Mouse (Mus musculus) c-Kit-positive CD71-negative TER-119-negative erythroid progenitor cells, embryonic 14.5 days (primary cell): ENCODE results near the gene Rfc2.
A peak's percentile ranks its signal among the peaks of the same experiment; 100 is the strongest.

Experiments
- DNase-seq: peaks from one replicate; pipeline ENCODE4 v3.0.0-alpha.2; 2013; ENCODE audit warnings: low read depth

The Rfc2 gene

DNA sequence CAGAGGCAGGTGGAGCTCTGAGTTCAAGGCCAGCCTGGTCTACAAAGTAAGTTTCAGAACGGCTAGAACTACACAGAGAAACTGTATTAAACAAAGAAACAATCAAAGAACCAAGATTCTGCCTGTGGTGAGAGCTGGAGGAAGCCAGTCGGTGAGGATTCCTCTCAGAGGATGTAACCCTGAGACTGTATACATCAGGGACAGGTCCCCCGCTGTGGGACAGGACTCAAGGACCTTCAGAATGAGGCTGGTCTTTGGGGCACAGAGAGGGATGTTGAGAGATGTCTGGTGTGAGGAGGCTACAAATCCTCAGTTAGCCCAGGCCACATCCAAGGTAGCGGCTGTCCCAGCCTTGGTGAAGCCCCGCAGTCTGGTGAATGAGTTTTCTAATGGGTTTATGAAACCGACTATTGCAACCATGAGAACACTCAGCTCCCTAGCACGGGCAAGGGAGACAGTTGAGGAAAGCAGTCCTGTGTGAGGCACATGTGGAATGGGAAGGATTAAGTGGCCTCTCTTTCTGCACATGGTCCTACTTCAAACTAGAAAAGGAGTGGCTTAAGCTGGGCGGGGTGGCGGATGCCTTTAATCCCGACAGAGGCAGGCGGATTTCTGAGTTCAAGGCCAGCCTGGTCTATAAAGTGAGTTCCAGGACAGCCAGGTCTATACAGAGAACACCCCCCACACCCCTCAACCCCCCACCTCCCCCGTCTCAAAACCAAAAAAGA is 28.9 kb downstream of the Rfc2 start:
- no peak for DNase-seq

DNA sequence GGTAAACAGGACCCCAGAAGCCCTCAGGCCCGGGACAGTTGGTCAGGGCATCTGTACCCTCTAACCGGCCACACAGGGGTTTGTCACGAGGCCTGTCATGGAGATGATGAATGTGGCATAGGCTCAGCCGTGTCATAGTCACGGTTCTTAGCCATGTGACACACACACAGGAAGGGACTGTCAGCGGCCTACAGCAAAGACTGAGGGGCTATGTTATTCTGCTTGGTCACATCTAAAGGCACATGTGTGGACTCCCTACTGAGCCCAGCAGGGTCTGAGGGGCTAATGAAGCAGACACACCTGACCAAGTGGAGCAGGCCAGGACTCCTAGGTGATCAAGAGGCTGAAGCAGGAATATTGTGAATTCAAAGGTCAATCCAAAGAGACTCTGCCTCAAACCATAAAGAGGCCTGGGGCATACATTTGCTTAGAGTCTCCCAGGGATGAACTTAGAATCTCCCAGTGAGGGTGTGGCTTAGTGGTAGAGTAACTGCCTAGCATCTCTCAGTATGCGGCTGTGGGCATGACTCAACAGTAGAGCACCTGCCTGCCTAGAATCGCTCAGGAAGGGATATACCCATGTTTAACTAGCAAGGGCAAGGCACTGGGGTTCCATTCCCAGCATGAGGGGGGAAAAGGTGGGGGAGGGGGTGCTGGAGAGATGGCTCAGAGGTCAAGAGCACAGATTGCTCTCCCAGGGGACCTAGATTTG is 30.8 kb downstream of the Rfc2 start:
- no peak for DNase-seq

DNA sequence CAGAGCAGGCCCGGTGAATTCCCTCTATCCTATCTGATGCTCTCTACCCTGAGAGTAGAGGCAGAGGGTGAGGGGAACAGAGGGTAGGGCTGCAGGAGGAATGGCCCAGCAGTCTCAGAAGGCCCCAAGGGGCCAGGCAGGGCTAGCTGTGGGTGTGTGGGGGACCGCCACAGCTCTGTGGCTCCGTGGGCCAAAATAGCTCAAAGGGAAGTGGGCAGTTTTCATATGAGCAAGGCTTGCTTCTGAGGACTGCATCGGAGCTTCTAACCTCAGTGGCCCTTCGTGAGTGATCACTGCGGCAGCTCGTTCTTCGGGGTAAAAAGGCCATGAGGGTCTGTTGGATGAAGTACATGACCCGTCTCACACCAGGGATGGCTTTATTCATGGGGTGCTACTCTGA is 32.6 kb downstream of the Rfc2 start:
- no peak for DNase-seq

DNA sequence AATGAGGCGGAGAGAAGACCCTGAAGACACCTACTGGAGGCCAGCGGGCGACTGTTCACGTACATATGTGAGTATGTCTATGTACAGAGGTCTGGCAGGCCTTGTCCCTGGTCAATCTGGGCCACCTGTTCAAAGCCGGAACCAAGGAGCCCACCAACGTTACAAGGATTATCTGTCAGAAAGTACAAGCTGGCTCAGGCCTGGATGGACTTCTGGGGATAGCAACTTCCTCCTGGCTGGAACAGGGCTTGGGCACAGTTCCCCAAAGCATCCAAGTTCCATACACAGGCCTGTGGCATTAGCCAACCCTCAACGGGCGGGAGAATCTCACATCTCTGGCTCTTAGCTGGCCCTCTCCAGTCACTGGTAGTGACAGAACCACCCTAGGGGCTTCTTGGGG is 33.1 kb downstream of the Rfc2 start:
- no peak for DNase-seq

DNA sequence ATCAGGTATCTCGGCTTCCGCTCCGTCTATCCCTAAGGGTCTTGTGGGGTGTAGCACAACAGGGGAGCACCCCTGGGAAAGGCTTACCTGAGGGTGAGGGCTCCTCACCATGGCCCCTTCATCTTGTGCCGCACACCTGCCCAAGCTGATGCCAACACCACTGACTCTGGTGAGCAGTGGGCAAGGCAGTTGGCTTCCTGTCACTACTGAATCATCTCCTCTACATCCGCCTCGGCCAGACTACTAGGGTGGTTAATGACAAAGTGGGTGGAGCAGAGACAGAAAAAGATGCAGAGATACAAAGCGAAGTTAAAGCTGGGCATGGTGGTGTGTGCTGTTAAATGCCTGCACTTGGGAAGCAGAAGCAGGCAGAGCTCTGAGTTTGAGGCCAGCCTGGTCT is 33.6 kb downstream of the Rfc2 start, which contains the start of gene Lat2:
Gene Lat2 (minus strand): TSS at position 224 of the 400 bp plus-strand sequence.
- no peak for DNase-seq

DNA sequence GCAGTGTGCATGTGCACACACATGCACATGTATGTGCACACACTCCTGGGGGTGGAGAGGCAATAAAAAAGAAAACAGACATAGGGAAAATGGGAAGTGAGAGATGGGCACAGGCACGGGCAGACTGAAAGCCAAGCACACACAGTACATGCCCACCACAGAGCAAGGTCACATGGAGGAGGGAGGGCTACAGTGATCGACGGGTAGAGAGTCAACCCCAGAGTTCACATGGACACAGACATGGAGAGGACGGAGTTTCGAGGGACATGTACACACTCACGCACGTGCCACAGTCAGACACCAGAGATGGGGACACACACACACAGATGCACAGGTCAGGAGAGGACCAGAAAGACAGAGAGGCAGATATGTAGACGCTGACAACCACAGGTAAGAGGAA is 34.2 kb downstream of the Rfc2 start:
- no peak for DNase-seq

DNA sequence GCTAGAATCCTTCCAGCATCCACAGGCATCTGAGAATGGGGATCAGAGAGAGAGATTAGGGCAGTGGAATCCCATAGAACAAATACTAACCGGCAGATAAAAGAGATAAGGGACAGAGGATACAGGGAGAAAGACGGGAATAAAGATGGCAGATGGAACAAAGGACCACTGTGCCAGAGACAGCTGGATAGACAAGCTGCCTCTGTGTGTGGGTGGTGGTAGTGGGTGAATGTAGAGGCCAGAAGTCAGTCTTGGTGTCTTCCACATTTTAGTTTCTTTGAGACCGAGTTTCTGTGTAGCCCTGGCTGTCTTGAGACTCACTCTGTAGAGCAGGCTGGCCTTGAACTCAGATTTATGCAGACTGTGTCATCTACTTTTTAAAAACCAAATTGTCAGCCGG is 34.6 kb downstream of the Rfc2 start:
- no peak for DNase-seq

DNA sequence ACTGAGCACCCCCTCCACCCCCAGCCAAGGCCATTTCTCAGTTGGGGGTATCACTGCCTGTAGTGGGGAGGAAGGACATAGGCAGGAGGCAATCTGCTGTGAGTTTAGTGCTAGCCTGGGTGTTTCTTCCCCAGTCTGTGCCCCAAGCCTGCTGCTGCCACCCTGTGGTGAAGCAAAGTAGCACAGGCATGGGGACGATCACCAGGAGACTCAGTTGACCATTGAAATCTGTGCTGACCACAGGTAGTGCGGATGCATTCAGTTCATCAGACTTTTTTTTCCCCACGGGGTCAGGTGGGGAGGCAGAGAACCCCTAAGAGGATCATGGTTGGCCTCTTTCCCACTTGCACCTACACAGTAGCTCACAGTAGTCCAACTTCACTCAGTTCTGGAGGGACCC is 35.9 kb downstream of the Rfc2 start:
- peak; percentile 56 for DNase-seq

DNA sequence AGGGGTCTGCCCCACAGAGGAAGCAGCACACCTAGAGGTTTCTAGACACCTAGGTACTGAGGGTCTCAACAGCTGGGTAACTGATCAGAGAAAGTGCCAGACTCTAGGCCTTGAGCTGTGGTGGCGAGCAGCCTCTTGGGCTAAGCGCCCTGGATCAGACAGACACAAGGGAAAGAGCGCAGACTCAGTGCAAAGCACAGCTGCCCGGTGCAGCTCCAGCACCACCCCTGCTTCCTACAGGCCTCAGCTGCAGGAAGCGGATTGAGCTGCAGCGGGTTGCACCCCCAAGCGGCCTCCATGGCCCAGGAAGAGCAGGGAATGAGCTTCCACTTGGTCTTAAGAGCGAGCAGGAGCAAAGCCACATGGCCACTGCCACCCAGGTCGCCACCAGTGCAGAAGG is 39.3 kb downstream of the Rfc2 start:
- no peak for DNase-seq

DNA sequence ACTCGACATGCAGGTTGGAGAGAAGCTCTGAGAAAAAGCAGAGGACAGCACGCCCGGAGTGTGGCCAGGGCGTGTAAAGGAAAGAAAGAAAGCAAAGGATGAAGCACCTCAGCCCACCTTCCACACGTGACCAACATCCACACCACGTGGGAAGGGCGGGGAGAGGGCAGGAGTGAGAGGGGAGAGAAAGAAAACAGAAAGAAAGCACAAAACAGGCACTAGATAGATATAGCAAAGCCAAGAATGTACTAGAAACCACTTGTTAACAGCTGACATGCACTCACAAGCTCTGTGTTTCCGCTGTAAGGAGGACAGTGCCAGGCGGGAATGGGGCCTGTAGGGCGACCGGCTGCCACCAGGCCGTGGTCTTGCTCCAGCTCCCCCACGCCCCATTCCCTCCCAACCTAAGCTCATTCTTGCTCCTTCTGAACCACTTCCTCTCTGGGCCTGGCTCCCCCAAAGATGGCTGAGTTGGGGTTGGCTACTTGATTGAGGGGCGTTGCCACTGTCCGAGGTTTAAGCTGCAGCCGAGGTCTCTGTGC is 40.0 kb downstream of the Rfc2 start:
- no peak for DNase-seq

DNA sequence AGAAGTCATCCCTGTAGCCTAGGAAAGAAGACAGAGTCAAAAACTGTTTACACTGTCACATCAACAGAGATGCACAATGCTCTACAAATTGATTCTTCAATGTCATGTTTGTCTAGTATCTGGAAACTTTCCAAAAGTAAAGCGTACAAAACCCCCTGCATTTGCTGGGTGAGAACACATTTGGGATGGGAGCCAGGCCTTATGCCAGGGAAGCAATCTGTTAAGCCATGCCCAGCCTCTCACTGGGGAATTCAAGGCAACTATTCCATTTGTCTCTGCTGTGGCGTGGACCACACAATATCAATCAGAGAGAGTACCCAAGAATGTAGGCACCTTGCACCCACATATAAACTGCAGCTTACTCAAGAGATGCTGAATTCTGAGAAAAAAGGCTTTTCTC is 40.9 kb downstream of the Rfc2 start:
- DNase-seq: no peak

DNA sequence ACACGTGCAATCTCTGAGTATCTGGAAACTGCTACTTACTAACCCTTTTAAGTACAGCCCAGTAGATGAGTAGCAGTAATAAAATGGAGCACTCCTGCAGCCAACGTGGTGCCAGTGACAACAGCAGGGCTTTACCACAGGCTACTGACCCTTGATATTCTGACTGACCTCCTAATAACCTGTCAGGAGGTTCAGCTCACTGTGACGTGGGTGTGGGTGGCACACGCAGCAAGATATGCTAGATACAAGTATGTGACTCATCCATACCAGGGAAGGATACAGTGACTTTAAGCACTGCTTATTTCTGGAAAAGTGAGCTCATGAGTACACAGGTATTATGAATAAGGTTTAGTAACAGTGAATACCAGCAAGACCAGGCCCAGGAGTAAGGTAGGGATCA is 48.3 kb downstream of the Rfc2 start:
- no peak for DNase-seq

DNA sequence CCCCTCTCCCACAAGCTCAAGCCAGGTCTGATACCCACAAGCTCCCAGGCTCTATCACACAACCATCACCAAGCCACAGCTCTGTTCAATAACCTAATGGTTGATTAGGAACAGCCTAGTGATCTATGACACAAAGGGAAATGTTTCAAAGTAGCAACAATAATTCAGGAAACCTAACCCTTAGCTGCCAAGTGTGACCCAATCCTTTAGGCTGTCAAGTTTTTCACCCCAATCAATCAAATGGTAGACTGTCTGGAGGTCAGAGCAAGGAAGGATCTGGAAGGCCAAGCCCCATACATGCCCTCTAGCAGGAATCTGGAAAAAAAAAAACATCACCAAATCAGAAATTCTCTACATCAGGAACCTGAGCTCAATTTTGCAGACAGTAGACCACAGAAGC is 49.7 kb downstream of the Rfc2 start:
- no peak for DNase-seq

DNA sequence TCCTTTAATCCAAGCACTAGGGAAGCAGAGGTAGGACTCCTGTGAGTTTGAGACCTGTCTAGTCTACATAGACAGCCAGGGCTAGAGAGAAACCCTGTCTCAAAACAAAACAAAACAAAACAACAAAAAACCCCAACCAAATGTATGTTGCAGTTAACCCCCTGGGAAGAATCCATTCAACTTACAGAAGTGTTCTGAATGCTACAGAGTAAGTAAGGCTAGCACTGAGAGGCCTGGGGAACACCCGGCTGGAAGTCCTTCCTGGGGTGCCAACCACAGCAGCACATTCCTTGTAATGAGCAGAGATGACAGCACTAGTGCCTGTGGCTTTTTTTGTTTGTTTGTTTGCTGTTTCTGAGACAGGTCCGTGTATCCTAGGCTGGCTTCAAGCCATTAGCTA is 51.7 kb downstream of the Rfc2 start:
- DNase-seq: no peak

DNA sequence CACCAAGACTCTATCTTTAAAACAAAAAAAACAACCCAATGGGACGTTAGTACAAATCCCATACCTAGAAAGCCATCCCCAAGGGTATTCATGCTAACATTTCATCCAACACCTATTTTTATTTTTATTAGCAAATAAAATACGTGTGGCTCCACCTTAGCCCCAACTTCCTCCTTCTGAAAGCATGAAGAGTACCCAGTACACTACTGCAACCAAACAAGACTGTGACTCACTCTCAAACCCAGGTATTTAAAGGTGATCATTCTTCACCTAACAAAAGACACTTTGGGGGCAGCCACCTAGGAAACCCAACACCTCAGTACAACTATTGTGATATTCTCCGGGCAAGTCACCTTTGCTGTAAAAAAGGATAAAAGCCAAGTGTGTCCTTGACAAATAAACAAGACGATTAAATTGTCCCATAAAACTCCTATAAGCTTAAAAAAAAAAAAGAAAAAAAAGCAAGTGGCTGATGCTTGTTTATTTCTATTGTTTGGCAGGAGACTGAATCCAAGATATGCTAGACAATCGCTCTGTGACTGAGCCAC is 56.7 kb downstream of the Rfc2 start:
- DNase-seq: no peak

DNA sequence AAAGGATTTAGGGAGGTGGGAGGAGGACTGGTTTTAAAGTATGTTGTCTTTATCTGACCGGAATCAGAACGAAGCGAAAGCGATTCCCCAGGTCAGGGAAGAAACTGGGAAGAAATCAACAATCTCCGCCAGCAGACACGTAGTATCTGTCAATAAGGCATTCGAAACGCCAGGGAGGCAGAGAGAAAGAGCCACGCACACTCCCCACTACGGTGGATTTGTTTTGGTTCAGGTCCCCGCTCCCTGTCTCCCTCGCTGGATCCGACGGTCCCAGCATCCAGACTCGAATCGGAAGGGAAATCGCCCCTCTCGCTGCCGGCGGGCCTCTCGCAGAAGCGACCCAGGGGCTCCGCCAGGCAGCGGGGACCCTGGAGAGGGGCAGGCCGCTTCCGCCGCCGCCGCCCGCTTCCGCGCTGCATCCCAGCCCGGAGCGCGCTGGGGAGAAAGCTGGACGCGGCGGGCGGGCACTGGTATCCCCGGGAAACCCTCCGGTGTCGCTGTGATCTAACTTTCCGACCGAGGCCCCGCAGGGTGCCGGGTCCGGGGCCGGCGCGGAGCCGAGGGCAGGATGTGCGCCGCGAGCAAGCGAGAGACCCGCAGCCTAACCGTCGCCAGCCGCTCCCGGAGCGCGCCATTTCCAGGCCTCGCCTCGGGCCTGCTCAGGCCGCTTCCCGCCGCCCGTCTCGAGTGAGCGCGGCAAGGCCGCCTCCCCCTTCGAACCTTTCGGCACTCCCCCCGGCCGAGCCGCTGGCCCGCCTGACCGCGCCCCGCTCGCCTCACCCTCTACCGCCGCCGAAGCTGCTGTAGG is 57.5 kb downstream of the Rfc2 start:
- DNase-seq: no peak

DNA sequence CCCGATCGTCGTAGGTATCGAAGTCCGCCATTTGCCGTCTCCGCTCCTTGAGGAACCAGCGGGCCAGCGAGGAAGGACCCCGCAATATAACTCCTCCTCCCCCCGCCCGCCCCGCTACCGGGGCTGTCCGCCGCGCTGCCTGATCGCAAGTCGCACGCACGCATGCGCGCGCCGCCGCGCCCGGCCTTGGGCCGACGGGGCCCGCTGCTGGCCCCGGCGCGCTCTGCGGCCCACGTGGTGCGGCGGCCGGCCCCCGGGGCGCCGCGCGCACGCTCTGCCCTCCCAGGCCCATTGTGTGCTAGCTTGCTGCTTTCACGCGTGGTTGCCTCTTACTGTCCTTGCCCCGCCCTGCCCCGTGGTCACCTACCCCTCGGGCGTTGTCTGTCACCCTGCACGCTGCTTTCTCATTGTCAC is 58.1 kb downstream of the Rfc2 start, which contains the start of gene Eif4h:
Gene Eif4h (minus strand): TSS at position 222 of the 414 bp plus-strand sequence.
- peak; percentile 85 for DNase-seq

DNA sequence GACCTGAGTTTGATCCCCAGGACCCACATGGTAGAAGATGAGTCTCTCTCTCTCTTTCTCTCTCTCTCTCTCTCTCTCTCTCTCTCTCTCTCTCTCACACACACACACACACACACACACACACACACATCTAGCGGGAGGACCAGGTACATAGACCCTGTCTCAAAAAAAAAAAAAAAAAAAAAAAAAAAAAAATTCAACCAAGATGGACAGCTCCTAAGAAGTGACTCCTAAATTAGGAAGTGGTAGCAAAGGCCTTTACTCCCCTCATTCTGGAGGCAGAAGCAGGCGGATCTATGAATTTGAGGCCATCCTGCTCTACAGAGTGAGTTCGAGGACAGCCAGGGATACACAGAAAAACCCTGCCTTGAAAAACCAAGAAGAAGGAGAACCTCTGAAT is 59.2 kb downstream of the Rfc2 start:
- DNase-seq: no peak

DNA sequence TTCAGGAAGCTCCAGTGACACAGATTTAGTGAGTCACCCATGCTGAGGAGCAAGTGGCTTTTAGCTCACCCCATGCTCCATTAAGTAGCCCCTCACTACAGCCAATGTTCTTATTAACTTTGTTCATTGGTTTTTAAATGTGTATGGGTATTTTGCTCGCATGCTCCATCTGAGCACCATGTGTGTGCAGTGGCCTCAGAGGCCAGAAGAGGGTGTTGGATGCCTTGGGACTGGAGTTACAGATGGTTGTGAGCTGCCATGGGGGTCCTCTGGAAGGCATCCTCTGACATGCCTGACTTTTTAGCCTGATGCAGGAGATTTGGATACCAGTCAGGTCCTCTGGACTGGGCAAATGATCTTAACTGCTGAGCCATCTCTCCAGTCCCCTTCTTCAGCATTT is 63.0 kb downstream of the Rfc2 start:
- DNase-seq: no peak

DNA sequence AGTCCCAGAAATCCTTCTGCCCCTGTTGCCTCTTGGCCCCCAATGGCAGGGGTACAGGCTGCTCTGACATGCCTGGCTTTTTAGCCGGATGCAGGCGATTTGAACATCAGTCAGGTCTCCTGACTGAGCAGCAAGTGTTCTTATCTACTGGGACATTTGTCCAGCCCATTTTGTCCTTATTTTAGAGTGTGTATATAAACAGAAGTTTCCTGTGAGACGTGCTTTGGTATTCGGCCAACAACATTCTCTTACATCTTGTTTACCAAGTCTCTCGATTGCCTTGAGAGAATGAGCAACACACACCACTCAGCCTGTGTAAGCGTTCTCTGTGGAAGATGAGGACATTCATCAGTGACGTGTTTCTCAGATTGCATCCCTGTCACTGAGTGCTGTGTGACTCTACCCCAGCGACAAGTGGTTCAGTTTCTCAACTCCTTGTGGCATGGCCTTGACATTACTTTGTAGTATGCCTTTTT is 63.5 kb downstream of the Rfc2 start:
- DNase-seq: no peak

DNA sequence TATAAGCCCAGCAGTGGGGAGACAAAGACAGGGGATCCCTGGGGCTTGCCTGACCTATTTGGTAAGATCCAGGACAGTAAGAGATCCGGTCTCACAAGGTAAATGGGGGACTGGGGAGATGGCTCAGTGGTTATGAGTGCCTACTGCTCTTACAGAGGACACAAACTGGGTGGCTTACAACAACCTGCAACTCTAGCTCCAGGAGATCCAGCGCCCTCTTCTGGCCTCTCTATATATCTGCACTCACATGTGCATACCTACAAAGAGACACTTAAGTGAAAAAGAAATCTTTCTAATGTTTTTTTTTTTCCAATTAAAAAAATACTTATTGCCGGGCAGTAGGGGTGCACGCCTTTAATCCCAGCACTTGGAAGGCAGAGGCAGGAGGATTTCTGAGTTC is 65.3 kb downstream of the Rfc2 start:
- DNase-seq: no peak

DNA sequence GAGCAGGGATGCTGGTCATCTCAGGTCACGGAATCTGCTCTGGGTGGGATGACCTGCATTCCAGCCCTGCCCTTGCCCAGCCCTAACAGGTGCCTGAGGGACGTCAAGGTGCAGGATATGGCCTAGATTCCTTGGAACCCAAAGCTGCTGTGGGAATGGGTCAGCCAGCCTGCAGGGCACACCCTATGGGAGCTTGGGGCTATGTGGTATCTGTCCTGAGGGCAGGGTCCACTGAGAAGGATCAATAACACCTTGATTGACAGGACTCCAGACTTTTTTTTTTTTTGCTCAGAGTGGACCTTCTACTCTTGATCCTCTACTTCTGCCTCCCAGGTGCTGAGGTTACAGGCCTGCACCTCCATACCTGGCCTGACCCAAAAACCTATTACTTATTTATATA is 66.2 kb downstream of the Rfc2 start:
- no peak for DNase-seq
